Mouse (Mus musculus) forebrain, embryonic 14.5 days (tissue): ENCODE measurements at regions not wholly inside any gene's neighbourhood (a gene's known extent, or its start where the extent isn't known, plus 50 kb on each side); places are given as distances from the start of the nearest gene placed in this dataset.
"Not testable (repeated sequence)": the region's sequence is repeated elsewhere in the genome, so short reads cannot be mapped to it uniquely, and the experiment has no call there.

ENCODE experiments used
- ATAC-seq: fragments of 200-750 bp; cut with Nextera tagmentation; 2 replicates; pipeline ENCODE4 v1.8.0; 2017; ENCODE audit warnings: mild to moderate bottlenecking, moderate library complexity
- DNase-seq: peaks from one replicate; pipeline ENCODE4 v3.0.0-alpha.2; 2015; ENCODE audit warnings: low spot score
- H3K27ac ChIP-seq: fragments of 300-500 bp; sonication (generic); 2 replicates; pipeline ENCODE4 v1.5.1; 2014; ENCODE audit warnings: low read depth, mild to moderate bottlenecking, control low read depth, low read length, moderate library complexity
- H3K27me3 ChIP-seq: fragments of 300-500 bp; sonication (generic); replicated peaks from 2 replicates; pipeline ENCODE4 v1.6.1; 2014; ENCODE audit warnings: low read length, control low read depth, mixed read lengths; ENCODE audit not compliant: control insufficient read depth, insufficient read depth
- H3K36me3 ChIP-seq: fragments of 300-500 bp; sonication (generic); 2 replicates; pipeline ENCODE4 v1.6.1; 2014; ENCODE audit warnings: low read length, control low read depth; ENCODE audit not compliant: control insufficient read depth, insufficient read depth
- H3K4me1 ChIP-seq: fragments of 300-500 bp; sonication (generic); 2 replicates; pipeline ENCODE4 v1.6.1; 2014; ENCODE audit warnings: antibody characterized with exemption, low read length, control low read depth; ENCODE audit not compliant: control insufficient read depth, insufficient read depth
- H3K4me2 ChIP-seq: fragments of 300-500 bp; sonication (generic); 2 replicates; pipeline ENCODE4 v1.6.1; 2014; ENCODE audit warnings: mild to moderate bottlenecking, control low read depth, low read length
- H3K4me3 ChIP-seq: fragments of 300-500 bp; sonication (generic); 2 replicates; pipeline ENCODE4 v1.5.1; 2014; ENCODE audit warnings: low read depth, low read length, control low read depth
- H3K9ac ChIP-seq: fragments of 300-500 bp; sonication (generic); 2 replicates; pipeline ENCODE4 v1.6.1; 2014; ENCODE audit warnings: mild to moderate bottlenecking, low read length, control low read depth, moderate library complexity
- H3K9me3 ChIP-seq: fragments of 300-500 bp; sonication (generic); replicated peaks from 2 replicates; pipeline ENCODE4 v1.6.1; 2016; ENCODE audit warnings: low read length, control low read depth, mixed read lengths; ENCODE audit not compliant: control insufficient read depth
- WGBS: fragments of 180-500 bp; shearing (Covaris S2); extraction: QIAGEN DNeasy Blood & Tissue Kit; methylation state at CpG from one replicate; pipeline ENCODE4 v1.1.7; 2014; 5-methylcytosine and 5-hydroxymethylcytosine counted together

DNA sequence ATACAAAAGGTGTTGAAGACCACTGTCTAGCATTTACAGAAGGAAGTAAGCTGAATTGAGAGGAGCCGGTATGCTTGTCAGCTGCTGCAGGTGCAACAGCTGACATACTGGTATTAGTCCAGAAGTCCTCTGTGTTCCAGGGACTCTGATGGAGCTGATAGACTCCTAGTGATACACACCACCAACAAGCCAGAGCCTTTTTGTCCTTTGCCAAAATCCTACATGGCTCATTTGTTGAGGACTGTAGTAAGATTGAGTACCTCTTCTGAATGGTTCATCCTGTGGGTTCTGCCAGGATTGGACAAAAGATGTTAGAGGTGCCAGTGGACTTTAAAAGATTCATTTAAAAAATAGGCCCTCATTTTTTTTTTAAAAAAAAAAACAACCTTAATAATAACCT is 129.4 kb upstream of the Tmem185a start:
- H3K4me2 ChIP-seq = no peak overlapping the region
- H3K4me1 ChIP-seq = no peaks in the 10 kb centered on the region
- ATAC-seq (peak; percentile 29; the same call in 1 of the 2 replicates), DNase-seq (peak; percentile 55)
- WGBS = 52% methylated on average over 1 of the region's 1 CpGs
- H3K27ac ChIP-seq = no peak overlapping the region
- no peak overlapping the region for H3K9ac ChIP-seq
- no peaks in the 10 kb centered on the region for H3K27me3 ChIP-seq
- H3K9me3 ChIP-seq = no peaks in the 10 kb centered on the region
- H3K4me3 ChIP-seq = no peak overlapping the region
- no peaks in the 10 kb centered on the region for H3K36me3 ChIP-seq

- DNase-seq = peak; percentile 67
- not testable (repeated sequence) for H3K9me3 ChIP-seq, H3K27ac ChIP-seq, H3K27me3 ChIP-seq, H3K4me2 ChIP-seq, H3K4me1 ChIP-seq, H3K9ac ChIP-seq, H3K4me3 ChIP-seq, H3K36me3 ChIP-seq
- 19% methylated on average over 2 of the region's 2 CpGs for WGBS
- ATAC-seq = peak; percentile 66; the same call in 1 of the 2 replicates
Measured at GRCm38 (mm10) chrX:70582344-70582743, 105.4 kb upstream of the Tmem185a start.

DNA sequence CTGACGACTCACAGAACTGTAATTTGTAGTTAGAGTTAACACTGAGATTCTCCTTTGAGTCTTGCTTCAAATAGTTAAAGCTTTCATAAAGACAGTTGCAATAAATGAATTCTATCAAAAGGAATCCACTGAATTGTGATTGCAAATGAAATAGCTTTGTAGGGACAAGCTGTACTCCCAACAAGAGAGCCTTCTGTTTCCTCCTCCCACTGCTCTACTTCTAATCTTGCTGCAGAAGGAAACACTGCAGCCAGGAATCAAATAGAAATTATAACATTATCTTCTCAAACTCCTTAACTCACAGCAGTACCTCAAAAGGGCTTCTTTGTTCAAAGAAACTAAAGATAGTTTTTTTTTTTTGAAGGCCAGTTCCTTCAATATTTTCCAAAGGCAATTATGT is 103.2 kb upstream of the Tmem185a start:
- H3K36me3 ChIP-seq = no peaks in the 10 kb centered on the region
- H3K9me3 ChIP-seq = no peaks in the 10 kb centered on the region
- no peak overlapping the region for H3K4me3 ChIP-seq
- H3K4me1 ChIP-seq = no peaks in the 10 kb centered on the region
- no peak overlapping the region for H3K27ac ChIP-seq
- no peak overlapping the region for H3K4me2 ChIP-seq
- WGBS = 61% methylated on average over 1 of the region's 1 CpGs
- H3K9ac ChIP-seq = no peak overlapping the region
- ATAC-seq (no peak), DNase-seq (no peak)
- no peaks in the 10 kb centered on the region for H3K27me3 ChIP-seq

DNA sequence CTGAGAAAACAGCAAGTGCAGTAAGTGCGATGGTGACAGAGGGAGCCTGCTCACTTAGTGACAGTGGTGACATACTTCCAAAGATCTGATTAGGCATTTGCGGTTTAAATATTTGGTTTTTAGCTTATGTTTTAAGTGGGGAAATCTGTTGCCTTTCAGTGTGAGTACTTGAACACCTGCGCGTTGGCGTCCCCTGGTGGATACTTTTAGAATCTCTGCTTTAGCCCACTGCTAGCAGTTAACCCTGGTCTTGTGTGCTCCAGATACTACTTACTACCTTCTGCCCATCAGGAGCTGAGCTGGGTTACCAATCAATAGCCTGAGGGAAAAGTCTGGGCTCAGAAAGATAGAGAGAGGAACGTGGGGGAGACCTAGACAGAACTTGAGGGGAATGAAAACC is 97.3 kb upstream of the Tmem185a start:
- not testable (repeated sequence) for H3K27ac ChIP-seq, DNase-seq, H3K27me3 ChIP-seq, H3K36me3 ChIP-seq, H3K4me1 ChIP-seq, H3K9me3 ChIP-seq, H3K4me2 ChIP-seq, H3K4me3 ChIP-seq, ATAC-seq, H3K9ac ChIP-seq
- WGBS = 13% methylated on average over 1 of the region's 6 CpGs

DNA sequence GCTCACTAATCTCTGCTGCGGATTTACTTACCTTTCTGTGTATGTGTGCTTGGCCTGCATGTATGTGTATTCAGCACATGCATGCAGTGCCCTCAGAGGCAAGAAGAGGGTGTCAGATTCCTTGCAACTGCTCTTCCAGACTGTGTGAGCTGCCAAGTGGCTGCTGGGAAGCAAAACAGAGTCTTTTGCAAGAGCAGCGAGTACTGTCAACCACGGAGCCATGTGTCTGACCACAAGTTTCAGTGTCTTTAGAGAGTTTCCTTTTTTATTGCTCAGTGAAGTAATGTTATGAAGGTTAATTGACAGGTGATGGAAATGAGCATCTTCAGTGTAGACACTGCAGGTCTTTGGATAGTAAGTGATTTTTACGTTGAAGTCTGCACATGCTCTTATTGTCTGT is 93.6 kb upstream of the Tmem185a start:
- ATAC-seq, H3K4me3 ChIP-seq, H3K27me3 ChIP-seq, H3K4me1 ChIP-seq, H3K9me3 ChIP-seq, DNase-seq, H3K9ac ChIP-seq, H3K27ac ChIP-seq, H3K36me3 ChIP-seq, H3K4me2 ChIP-seq: not testable (repeated sequence)
- 73% methylated on average over 3 of the region's 4 CpGs for WGBS

DNA sequence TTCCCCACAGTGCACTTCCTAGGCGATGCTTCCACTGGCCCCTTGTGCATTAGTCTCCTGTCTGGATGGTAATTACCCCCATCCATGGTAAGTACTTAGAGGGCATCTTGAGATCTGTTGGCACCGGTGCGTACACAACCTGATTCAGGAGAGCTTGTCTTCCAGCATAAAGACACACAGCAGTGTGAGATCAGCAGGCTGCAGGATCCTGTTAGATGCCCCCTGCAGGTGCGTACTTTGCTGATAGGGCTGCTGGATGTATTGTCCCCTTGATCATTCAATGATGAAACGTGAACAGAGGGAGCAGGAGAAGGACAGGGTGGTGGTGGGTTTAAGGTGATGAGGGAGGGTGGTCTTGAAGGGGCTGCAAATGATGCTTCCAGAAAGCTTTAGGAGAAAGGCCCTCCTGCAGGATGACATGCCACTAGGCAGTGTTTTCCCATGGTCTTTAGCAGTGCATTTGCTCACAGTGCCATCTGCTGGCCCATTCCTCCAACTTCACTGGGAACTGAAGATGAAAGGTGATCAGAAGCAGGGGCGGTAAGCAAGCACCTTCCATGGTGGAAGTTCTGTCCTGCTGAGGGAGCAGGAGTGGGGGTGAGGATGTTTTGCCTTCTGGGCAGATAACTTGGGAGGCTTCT is 92.5 kb upstream of the Tmem185a start:
- not testable (repeated sequence) for H3K4me1 ChIP-seq, H3K27ac ChIP-seq, H3K4me3 ChIP-seq, DNase-seq, H3K27me3 ChIP-seq, H3K9me3 ChIP-seq, H3K9ac ChIP-seq, H3K4me2 ChIP-seq, H3K36me3 ChIP-seq
- WGBS = 54% methylated on average over 5 of the region's 6 CpGs
- peak; percentile 86 for ATAC-seq
